Mouse (Mus musculus) neutrophil, adult 83 days (primary cell): ENCODE measurements around the gene Prr29. TPM values are rescaled to one million over a fixed set of nuclear protein-coding genes. Genes with fewer than 3 reads are reported as not detected.

Experiments used
- total RNA-seq, 2 experiments: library from RNA; stranded (reverse); gene quantifications; one replicate each; pipeline ENCODE4 v1.2.4; 2023

Gene Prr29
- total RNA-seq = not detected

GRCm38 (mm10) chr11:106365366-106365765 is at the start of gene Prr29:
TSS of gene Prr29 (plus strand) at chr11:106365472.

GRCm38 (mm10) chr11:106353188-106353587 is 12.1 kb upstream of the Prr29 start, which contains the start of gene Scn4a:
TSS of gene Scn4a (minus strand) at chr11:106353288.

GRCm38 (mm10) chr11:106387791-106388216 is 22.5 kb downstream of the Prr29 start, which contains the start of gene Icam2:
TSS of gene Icam2 (minus strand) at chr11:106388075.

Other genes starting within 250 kb of the Prr29 start
- gene Gm10840, start 204.6 kb upstream of the Prr29 start, total RNA-seq = 1 to 10 TPM; 1.5 to 3.6 TPM
- gene Limd2, start 204.6 kb upstream of the Prr29 start, total RNA-seq = 100 to 1,000 TPM; 377 to 397 TPM
- 10 to 100 TPM; 21.4 to 23.2 TPM for gene Strada, start 163.3 kb upstream of the Prr29 start, total RNA-seq
- 10 to 100 TPM; 35.7 to 40.9 TPM for gene Ccdc47, start 149.1 kb upstream of the Prr29 start, total RNA-seq
- gene Ddx42, start 148.5 kb upstream of the Prr29 start, total RNA-seq = 10 to 100 TPM; 37.1 to 38.6 TPM
- gene Ftsj3, start 109.4 kb upstream of the Prr29 start, total RNA-seq = 10 to 100 TPM; 16.3 to 20.8 TPM
- 10 to 100 TPM; 34.9 to 37.9 TPM for gene Psmc5, start 109.3 kb upstream of the Prr29 start, total RNA-seq
- 10 to 100 TPM; 79.7 to 89.9 TPM for gene Smarcd2, start 92.5 kb upstream of the Prr29 start, total RNA-seq
- under 1 TPM in 1 of 2 experiments, not detected in 1; 0.29 TPM for gene Tcam1, start 88.8 kb upstream of the Prr29 start, total RNA-seq
- not detected for gene Gh, start 63.6 kb upstream of the Prr29 start, total RNA-seq
- 10 to 100 TPM; 10.4 to 13.1 TPM for gene Cd79b, start 50.7 kb upstream of the Prr29 start, total RNA-seq
- under 1 TPM in 1 of 2 experiments, not detected in 1; 0.09 TPM for gene Scn4a, start 12.2 kb upstream of the Prr29 start, total RNA-seq
- gene Icam2, start 22.6 kb downstream of the Prr29 start, total RNA-seq = 10 to 100 TPM; 12.3 to 20.5 TPM
- gene Ern1, start 122.4 kb downstream of the Prr29 start, total RNA-seq = 10 to 100 TPM; 44.8 to 50.5 TPM
- gene Tex2, start 248.0 kb downstream of the Prr29 start, total RNA-seq = 10 to 100 TPM; 39.3 to 44.2 TPM